Mouse (Mus musculus) liver, embryonic 14.5 days (tissue): ENCODE results near the gene Hacl1. TPM values are rescaled to one million over a fixed set of nuclear protein-coding genes. Genes with fewer than 3 reads are reported as not detected.

ENCODE experiments used
- ATAC-seq: fragments of 200-750 bp; cut with Nextera tagmentation; 2 replicates; pipeline ENCODE4 v1.8.0; 2017; ENCODE audit warnings: moderate number of reproducible peaks, mild to moderate bottlenecking, moderate library complexity; ENCODE audit not compliant: insufficient read depth
- DNase-seq, 3 experiments: peaks; one replicate each; pipeline ENCODE4 v3.0.0-alpha.2; 2012 to 2013; ENCODE audit warnings: low read depth in 3 of 3, low spot score in 3 of 3
- H3K27ac ChIP-seq: fragments of 300-500 bp; sonication (generic); 2 replicates; pipeline ENCODE4 v1.5.1; 2014; ENCODE audit warnings: moderate library complexity, mild to moderate bottlenecking, control low read depth, inconsistent platforms
- H3K27me3 ChIP-seq: fragments of 300-500 bp; sonication (generic); 2 replicates; pipeline ENCODE4 v1.6.1; 2014; ENCODE audit warnings: mild to moderate bottlenecking, low read length, moderate library complexity; ENCODE audit not compliant: control insufficient read depth, insufficient read depth
- H3K36me3 ChIP-seq: fragments of 300-500 bp; sonication (generic); replicated peaks from 2 replicates; pipeline ENCODE4 v1.6.1; 2014; ENCODE audit warnings: low read depth; ENCODE audit not compliant: control insufficient read depth, insufficient read depth
- H3K4me1 ChIP-seq, 2 experiments: fragments of 200-500 bp in 1 of 2; fragments of 300-500 bp in 1 of 2; sonication (generic) in 1 of 2; replicated peaks; 2 replicates each; pipeline ENCODE4 v1.6.1; 2012 to 2014; ENCODE audit warnings: antibody characterized with exemption in 1 of 2, inconsistent platforms in 1 of 2, low read length in 1 of 2; ENCODE audit not compliant: control insufficient read depth in 2 of 2, insufficient read depth in 2 of 2
- H3K4me2 ChIP-seq: fragments of 300-500 bp; sonication (generic); 2 replicates; pipeline ENCODE4 v1.6.1; 2014; ENCODE audit warnings: low read depth, mild to moderate bottlenecking, control low read depth, moderate library complexity
- H3K4me3 ChIP-seq, 2 experiments: fragments of 200-500 bp in 1 of 2; fragments of 300-500 bp in 1 of 2; sonication (generic) in 1 of 2; 2 replicates each; pipeline ENCODE4 v1.5.1; 2012 to 2014; ENCODE audit warnings: low read depth in 2 of 2, low read length in 2 of 2, mild to moderate bottlenecking in 2 of 2, control low read depth in 1 of 2, inconsistent platforms in 1 of 2, moderate library complexity in 1 of 2; ENCODE audit not compliant: insufficient read depth in 1 of 2
- H3K9ac ChIP-seq: fragments of 300-500 bp; sonication (generic); replicated peaks from 2 replicates; pipeline ENCODE4 v1.6.1; 2014; ENCODE audit warnings: mild to moderate bottlenecking, control low read depth, moderate library complexity
- H3K9me3 ChIP-seq: fragments of 300-500 bp; sonication (generic); 2 replicates; pipeline ENCODE4 v1.6.1; 2016; ENCODE audit warnings: low read length, mixed read lengths; ENCODE audit not compliant: control insufficient read depth
- CTCF ChIP-seq: IDR thresholded peaks from 2 replicates; pipeline ENCODE4 v1.5.1; 2016; ENCODE audit warnings: antibody characterized with exemption, low read depth, control low read depth
- EP300 ChIP-seq: IDR thresholded peaks from 2 replicates; pipeline ENCODE4 v1.6.1; 2016; ENCODE audit warnings: antibody characterized with exemption, low read depth
- WGBS: fragments of 180-500 bp; shearing (Covaris S2); extraction: QIAGEN DNeasy Blood & Tissue Kit; methylation state at CpG from one replicate; pipeline ENCODE4 v1.1.7; 2014; ENCODE audit not compliant: insufficient replicate concordance; 5-methylcytosine and 5-hydroxymethylcytosine counted together
- polyA plus RNA-seq, 2 experiments: library from polyadenylated mRNA; depleted of rRNA in 1 of 2; stranded (reverse) in 1 of 2; unstranded in 1 of 2; fragments of >200 nt; fragmentation: Nextera tagmentation in 1 of 2; extraction: Ambion mirVana in 1 of 2; gene quantifications; 2 replicates each; pipeline versions ENCODE4 v1.2.1 to v1.2.3; 2012 to 2014

The Hacl1 gene
- polyA plus RNA-seq, 2 experiments: 7.4 to 13.3 TPM

DNA sequence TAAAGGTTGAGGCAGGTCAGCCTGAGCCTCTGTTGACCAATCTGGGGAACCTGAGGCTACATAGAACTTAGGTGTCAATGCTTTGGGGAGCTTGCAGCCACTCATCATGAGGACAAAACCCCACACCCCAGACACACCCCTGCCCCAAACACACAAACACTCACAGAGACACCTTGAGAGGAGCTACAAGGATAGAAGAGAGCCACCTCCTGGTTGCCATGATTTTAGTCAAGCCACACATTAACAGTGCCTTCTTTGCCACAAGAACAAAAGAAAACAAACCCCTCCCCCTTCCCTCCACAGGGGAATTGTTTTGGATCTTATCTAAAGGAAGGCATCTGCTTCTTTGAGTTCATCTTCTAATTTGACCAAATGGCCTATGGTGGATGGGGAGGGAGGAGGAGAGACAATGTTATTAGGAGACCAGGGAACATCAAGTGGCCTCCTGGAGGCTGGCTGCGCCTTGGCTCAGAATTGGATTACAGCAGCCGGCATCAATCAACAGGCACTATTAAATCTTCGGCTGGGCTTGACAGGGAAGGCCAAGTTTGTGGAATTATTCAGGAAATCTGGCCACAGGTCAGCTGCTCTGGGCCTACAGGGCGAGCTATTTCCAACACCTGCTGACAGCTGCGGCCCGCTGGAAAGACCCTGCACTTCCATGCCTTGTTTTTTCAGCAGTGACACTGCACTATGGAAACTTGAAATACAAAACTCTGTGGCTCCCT, 76.5 kb downstream of the Hacl1 start:
- H3K9ac ChIP-seq: no peak overlapping the region
- H3K4me3 ChIP-seq: no peak overlapping the region
- no peaks in the 10 kb centered on the region for H3K27me3 ChIP-seq
- DNase-seq (no peak), ATAC-seq (no peak)
- TF ChIP-seq EP300 (no peak), CTCF (peak; percentile 6; the same call in 1 of the 2 replicates)
- H3K9me3 ChIP-seq: no peaks in the 10 kb centered on the region
- H3K27ac ChIP-seq: no peak overlapping the region
- H3K36me3 ChIP-seq: no peaks in the 10 kb centered on the region
- H3K4me1 ChIP-seq: peaks cover 4 to 16% of the 10 kb centered on the region in 2 experiments
- WGBS: 53% methylated on average over 6 of the region's 6 CpGs
- no peak overlapping the region for H3K4me2 ChIP-seq

DNA sequence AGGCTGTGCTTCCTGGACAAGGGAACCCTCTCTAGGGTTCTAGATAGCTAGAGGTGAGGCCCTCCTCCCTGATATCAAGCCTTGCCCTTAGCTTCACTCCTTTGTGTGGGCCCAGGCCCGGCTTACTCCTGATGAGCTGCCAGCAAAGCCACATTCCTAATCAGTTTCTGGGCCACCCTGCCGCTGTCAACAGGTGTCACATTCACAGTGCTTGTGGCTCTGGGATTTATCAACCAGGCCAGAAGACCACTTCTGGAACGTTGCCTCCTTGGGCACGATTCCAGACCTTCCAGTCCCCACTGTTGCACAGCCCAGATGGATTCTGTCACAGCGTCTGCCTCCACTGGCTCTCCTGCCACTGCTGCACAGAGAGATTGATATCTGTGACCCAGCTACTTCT, 80.2 kb downstream of the Hacl1 start:
- Histone ChIP-seq H3K9me3 (no peaks in the 10 kb centered on the region), H3K4me3 (no peak overlapping the region), H3K27ac (no peak overlapping the region), H3K9ac (no peak overlapping the region), H3K36me3 (no peaks in the 10 kb centered on the region), H3K27me3 (no peaks in the 10 kb centered on the region), H3K4me2 (no peak overlapping the region), H3K4me1 (peaks cover 0 to 5% of the 10 kb centered on the region in 2 experiments; a peak in 1 of 4 replicates)
- WGBS: 26% methylated on average over 5 of the region's 5 CpGs
- ATAC-seq (no peak), DNase-seq (no peak)
- no peak for TF ChIP-seq CTCF
- TF ChIP-seq EP300: no peak

GRCm38 (mm10) chr14:31559216-31559615, 81.9 kb downstream of the Hacl1 start:
- no peak for ATAC-seq
- Histone ChIP-seq H3K4me2 (no peak overlapping the region), H3K27me3 (no peaks in the 10 kb centered on the region), H3K9ac (no peak overlapping the region), H3K9me3 (no peaks in the 10 kb centered on the region), H3K4me1 (no peaks in the 10 kb centered on the region), H3K36me3 (no peaks in the 10 kb centered on the region), H3K27ac (no peak overlapping the region), H3K4me3 (no peak overlapping the region)
- TF ChIP-seq EP300 (no peak), CTCF (no peak)
- DNase-seq: no peak
- WGBS: 27% methylated on average over 5 of the region's 5 CpGs

GRCm38 (mm10) chr14:31557784-31558183, 83.3 kb downstream of the Hacl1 start:
- Histone ChIP-seq H3K36me3 (no peaks in the 10 kb centered on the region), H3K27ac (no peak overlapping the region), H3K9me3 (no peaks in the 10 kb centered on the region), H3K4me2 (no peak overlapping the region), H3K4me3 (no peak overlapping the region), H3K9ac (no peak overlapping the region), H3K4me1 (no peaks in the 10 kb centered on the region), H3K27me3 (no peaks in the 10 kb centered on the region)
- TF ChIP-seq CTCF: no peak
- no peak for TF ChIP-seq EP300
- WGBS: 53% methylated on average over 9 of the region's 9 CpGs
- no peak for ATAC-seq
- DNase-seq: no peak

DNA sequence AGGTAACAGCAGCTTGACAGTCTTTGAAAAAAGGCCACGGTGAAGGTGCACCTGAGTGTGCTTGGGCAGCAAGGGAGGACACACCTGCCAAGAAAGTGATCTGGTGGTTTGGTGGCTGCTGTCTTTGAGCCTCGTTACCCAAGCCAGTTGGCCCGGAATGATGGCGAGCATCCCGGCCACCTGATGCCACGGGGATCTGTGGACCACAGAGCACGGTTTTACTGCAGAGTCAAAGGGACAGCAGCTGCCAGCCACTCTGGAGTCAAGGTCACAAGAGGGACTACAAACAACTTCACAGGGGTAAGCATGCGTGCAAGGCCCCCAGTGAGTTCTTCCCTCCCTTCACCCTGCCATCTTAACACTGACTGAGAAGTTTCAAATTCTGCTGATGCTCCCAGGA, 83.8 kb downstream of the Hacl1 start:
- no peak overlapping the region for H3K4me2 ChIP-seq
- no peak overlapping the region for H3K9ac ChIP-seq
- H3K27me3 ChIP-seq: no peaks in the 10 kb centered on the region
- no peaks in the 10 kb centered on the region for H3K9me3 ChIP-seq
- no peaks in the 10 kb centered on the region for H3K4me1 ChIP-seq
- TF ChIP-seq EP300 (no peak), CTCF (no peak)
- ATAC-seq (no peak), DNase-seq (no peak)
- 64% methylated on average over 8 of the region's 8 CpGs for WGBS
- H3K36me3 ChIP-seq: no peaks in the 10 kb centered on the region
- no peak overlapping the region for H3K27ac ChIP-seq
- no peak overlapping the region for H3K4me3 ChIP-seq
